Mouse (Mus musculus): ENCODE results near the gene Msx1. TPM values are rescaled to one million over a fixed set of nuclear protein-coding genes. Genes with fewer than 3 reads are reported as not detected.
A peak's percentile ranks its signal among the peaks of the same experiment; 100 is the strongest.
"Not testable (repeated sequence)": the region's sequence is repeated elsewhere in the genome, so short reads cannot be mapped to it uniquely, and the experiment has no call there.

Msx1 gene
- polyA plus RNA-seq, 1 experiment from 2014 or later, result 23.2 TPM

DNA sequence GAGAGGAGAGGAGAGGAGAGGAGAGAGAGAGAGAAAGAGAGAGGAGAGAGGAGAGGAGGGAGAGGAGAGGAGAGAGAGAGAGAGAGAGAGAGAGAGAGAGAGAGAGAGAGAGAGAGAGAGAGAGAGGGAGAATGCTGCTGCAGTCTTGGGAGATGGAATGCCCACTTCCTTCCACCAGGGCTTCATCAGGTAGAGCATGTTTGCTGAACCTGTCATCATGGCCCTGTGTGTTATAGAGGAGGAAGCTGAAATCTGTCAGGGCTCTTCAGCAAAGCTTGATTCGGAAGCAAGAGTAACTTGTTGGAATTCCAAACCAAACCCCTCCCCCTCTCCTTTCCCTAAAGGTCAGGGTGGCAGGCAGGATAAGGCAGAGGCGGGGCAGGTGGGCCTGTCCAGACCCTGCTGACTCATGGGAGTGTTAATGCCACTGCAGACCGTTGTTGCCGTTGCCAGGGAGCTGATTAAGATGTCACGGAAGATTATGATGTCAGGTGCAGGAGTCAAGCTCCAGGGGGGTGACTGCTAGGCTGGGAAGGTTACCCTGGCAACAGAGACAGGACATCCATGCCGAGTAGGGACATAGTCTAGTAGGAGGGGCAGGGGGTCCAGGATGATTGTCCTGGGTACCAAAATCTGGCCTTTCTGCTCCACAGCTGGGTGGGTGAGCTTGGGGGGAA is 11.3 kb upstream of the Msx1 start:
- WGBS, result under 1% methylated on average over 6 of the region's 6 CpGs
- ATAC-seq, result peak; percentile 87
- Histone ChIP-seq H3K27ac (no peak overlapping the region), H3K9me3 (no peaks in the 10 kb centered on the region), H3K27me3 (peaks cover 90% of the 10 kb centered on the region), H3K4me3 (replicated peaks) (no peak overlapping the region), H3K4me1 (replicated peaks) (peaks cover 20% of the 10 kb centered on the region), H3K4me2 (replicated peaks) (no peak overlapping the region), H3K9ac (replicated peaks) (no peak overlapping the region), H3K36me3 (no peaks in the 10 kb centered on the region)

GRCm38 (mm10) chr5:37832766-37833165 is 8.4 kb upstream of the Msx1 start:
- Histone ChIP-seq H3K4me3 (replicated peaks) (no peak overlapping the region), H3K9ac (replicated peaks) (no peak overlapping the region), H3K27me3 (peaks cover 91% of the 10 kb centered on the region), H3K4me1 (replicated peaks) (peaks cover 32% of the 10 kb centered on the region), H3K4me2 (replicated peaks) (no peak overlapping the region), H3K27ac (no peak overlapping the region), H3K9me3 (no peaks in the 10 kb centered on the region; the same call in 1 of the 2 replicates), H3K36me3 (no peaks in the 10 kb centered on the region)
- WGBS, result 3% methylated on average over 6 of the region's 6 CpGs
- ATAC-seq, result no peak

DNA sequence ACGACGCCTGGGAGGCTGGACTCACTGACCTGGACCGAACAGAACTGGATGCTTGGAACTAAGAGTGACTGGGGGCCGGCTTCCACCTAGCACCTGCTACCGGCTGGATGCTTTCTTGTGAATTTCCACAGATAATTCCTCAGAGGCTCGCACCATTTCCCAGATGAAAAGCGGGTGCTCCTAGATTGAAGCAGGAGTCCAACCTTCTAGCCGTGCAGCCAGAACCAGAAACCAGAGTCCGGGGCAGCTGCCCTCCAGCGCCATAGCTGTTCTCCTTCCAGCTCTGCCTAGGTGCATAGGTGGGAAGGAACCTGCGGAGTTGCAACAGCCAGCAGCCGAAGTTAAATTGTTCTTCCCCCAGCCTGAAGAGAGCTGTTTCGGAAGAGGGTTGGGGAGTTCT is 7.6 kb upstream of the Msx1 start:
- WGBS, result 9% methylated on average over 13 of the region's 13 CpGs
- Histone ChIP-seq H3K9me3 (no peaks in the 10 kb centered on the region; the same call in 1 of the 2 replicates), H3K4me1 (replicated peaks) (peaks cover 39% of the 10 kb centered on the region), H3K27ac (no peak overlapping the region), H3K4me3 (replicated peaks) (no peak overlapping the region), H3K27me3 (peaks cover 91% of the 10 kb centered on the region), H3K36me3 (no peaks in the 10 kb centered on the region), H3K4me2 (replicated peaks) (no peak overlapping the region), H3K9ac (replicated peaks) (no peak overlapping the region)
- no peak for ATAC-seq

DNA sequence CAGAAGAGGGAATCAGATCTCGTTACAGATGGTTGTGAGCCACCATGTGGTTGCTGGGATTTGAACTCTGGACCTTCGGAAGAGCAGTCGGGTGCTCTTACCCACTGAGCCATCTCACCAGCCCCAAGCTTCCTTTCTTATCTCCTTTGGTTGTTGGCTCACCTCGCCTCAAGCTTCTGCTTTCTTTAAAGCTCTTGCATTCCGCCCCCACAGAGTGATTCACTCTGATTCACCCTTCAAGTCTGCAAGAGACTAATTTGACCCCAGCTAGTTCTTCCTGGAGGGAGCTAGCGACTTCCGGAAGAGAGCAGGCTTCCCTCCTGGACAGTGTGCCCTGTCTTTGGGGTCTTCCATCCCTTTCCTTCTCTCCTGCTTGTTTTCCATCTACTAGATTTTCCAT is 6.1 kb upstream of the Msx1 start:
- WGBS, result 15% methylated on average over 6 of the region's 7 CpGs

DNA sequence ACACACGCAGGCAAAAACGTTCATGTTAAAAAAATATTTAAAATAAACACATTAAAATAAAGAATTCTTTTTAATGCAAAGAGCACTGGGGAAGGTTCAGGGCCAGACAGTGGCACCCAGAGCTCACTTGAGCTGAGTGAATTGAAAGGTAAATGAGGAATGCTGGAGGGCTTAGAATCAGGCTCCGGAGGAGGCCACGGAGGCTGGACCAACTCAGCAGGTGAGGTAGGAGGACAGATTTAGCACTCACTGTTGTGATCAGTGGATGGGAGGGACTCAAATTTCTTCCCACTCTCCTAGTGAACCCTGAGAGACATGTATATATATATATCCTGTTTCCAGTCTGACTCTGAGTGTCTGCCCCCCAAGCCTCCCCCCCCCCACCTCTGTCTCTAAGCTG is 5.5 kb upstream of the Msx1 start:
- ATAC-seq, result no peak
- H3K9me3 ChIP-seq, result no peaks in the 10 kb centered on the region; the same call in 1 of the 2 replicates
- H3K4me1 ChIP-seq (replicated peaks), result peaks cover 40% of the 10 kb centered on the region
- no peak overlapping the region for H3K9ac ChIP-seq (replicated peaks)
- H3K27me3 ChIP-seq, result peaks cover 97% of the 10 kb centered on the region
- H3K4me2 ChIP-seq (replicated peaks), result no peak overlapping the region
- H3K4me3 ChIP-seq (replicated peaks), result no peak overlapping the region
- H3K27ac ChIP-seq, result no peak overlapping the region
- H3K36me3 ChIP-seq, result no peaks in the 10 kb centered on the region
- 2% methylated on average over 4 of the region's 4 CpGs for WGBS

More for the DNA sequence above, 6.1 kb upstream of the Msx1 start:
- not testable (repeated sequence) for H3K36me3 ChIP-seq; H3K4me3 ChIP-seq (replicated peaks); ATAC-seq; H3K4me2 ChIP-seq (replicated peaks); H3K27ac ChIP-seq; H3K9ac ChIP-seq (replicated peaks); H3K9me3 ChIP-seq
- H3K27me3 ChIP-seq, result peaks cover 96% of the 10 kb centered on the region
- peaks cover 40% of the 10 kb centered on the region for H3K4me1 ChIP-seq (replicated peaks)

DNA sequence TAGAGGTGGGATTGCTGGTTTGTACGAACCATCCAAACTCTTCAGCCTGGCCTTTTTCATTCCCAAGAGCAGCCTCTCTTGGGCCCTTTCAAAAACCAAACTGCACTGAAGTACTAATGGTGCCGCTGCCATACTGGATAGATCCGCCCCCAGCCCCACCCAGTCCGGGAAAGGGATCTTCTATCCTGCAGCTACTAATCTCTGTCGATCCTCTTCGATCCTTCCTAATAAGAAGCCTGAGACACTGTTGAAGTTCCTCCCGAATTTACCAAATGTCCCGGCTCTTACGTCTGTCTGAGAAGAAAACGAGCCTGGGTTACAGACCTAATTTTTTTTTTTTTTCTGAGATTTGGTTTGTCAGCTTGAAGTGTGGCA is 4.9 kb upstream of the Msx1 start:
- no peak overlapping the region for H3K4me2 ChIP-seq (replicated peaks)
- H3K27me3 ChIP-seq, result peaks cover 97% of the 10 kb centered on the region
- no peaks in the 10 kb centered on the region for H3K36me3 ChIP-seq
- H3K9me3 ChIP-seq, result no peaks in the 10 kb centered on the region; the same call in 1 of the 2 replicates
- no peak overlapping the region for H3K9ac ChIP-seq (replicated peaks)
- no peak for ATAC-seq
- WGBS, result 2% methylated on average over 10 of the region's 10 CpGs
- H3K27ac ChIP-seq, result no peak overlapping the region
- no peak overlapping the region for H3K4me3 ChIP-seq (replicated peaks)
- peaks cover 39% of the 10 kb centered on the region for H3K4me1 ChIP-seq (replicated peaks)

DNA sequence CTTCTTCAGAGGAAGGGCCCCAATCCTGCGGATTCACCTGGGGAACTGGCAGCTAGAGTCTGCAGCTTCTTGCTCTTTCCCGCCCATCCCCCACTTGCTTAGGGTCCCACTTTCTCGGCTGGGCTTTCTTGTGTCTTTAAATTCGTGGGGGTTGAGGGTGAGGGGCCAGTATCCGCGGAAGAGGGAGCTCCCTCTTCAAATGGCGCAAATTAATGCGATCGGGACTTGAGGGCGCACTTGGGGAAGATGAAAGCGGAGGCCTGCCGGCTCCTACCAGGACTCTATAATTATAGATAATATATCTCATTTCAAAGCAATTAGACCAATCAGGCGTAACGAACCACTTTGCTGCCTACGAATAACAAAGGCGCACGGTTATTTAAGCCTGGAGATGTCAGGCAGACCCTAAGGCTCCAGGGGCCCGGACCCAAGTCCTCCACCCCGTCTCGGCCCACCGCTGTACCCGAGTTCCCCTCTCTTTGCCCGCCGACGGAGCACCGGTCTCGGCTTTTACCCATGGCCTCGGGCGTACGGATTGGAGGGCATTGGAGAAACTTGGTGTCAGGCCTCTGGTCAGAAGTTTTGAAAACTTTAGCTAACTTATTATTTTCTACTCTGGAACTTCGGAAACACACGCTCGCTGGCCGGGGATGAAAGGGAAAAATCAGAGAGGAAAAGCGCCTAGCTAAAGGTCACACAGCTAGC is 4.4 kb upstream of the Msx1 start:
- H3K4me2 ChIP-seq (replicated peaks), result 0 out of 2 replicates have a peak overlapping the region, but pooled peaks have one; percentile 13
- no peak overlapping the region for H3K27ac ChIP-seq
- ATAC-seq, result no peak
- no peaks in the 10 kb centered on the region for H3K36me3 ChIP-seq
- H3K27me3 ChIP-seq, result peaks cover 97% of the 10 kb centered on the region
- WGBS, result under 1% methylated on average over 35 of the region's 35 CpGs
- no peaks in the 10 kb centered on the region; the same call in 1 of the 2 replicates for H3K9me3 ChIP-seq
- H3K9ac ChIP-seq (replicated peaks), result no peak overlapping the region
- peaks cover 43% of the 10 kb centered on the region for H3K4me1 ChIP-seq (replicated peaks)
- no peak overlapping the region for H3K4me3 ChIP-seq (replicated peaks)

- Histone ChIP-seq H3K4me1 (replicated peaks) (peaks cover 50% of the 10 kb centered on the region), H3K4me3 (replicated peaks) (no peak overlapping the region), H3K27ac (no peak overlapping the region), H3K9ac (replicated peaks) (no peak overlapping the region), H3K9me3 (no peaks in the 10 kb centered on the region; the same call in 1 of the 2 replicates), H3K4me2 (replicated peaks) (no peak overlapping the region; the same call in 1 of the 2 replicates), H3K27me3 (peaks cover 97% of the 10 kb centered on the region), H3K36me3 (no peaks in the 10 kb centered on the region)
- ATAC-seq, result no peak
- under 1% methylated on average over 14 of the region's 14 CpGs for WGBS
Measured at GRCm38 (mm10) chr5:37828001-37828400, 3.6 kb upstream of the Msx1 start.

DNA sequence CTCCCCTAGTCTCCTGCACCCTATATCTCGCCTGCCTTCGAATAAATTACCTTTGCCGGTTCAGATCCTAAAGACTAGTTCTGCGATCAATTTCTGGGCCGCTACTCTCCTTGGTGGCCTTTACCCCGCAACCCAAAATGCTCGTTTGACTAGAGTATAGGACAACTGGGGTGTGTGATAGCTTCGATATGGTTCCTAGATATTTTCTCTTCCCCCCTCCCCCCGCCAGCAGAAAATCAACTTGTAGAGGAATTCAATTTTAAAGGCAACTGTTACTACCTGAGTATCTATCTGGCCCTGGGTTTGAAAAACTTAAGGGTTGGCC is 3.2 kb upstream of the Msx1 start:
- ATAC-seq, result no peak
- peaks cover 97% of the 10 kb centered on the region for H3K27me3 ChIP-seq
- no peaks in the 10 kb centered on the region; the same call in 1 of the 2 replicates for H3K9me3 ChIP-seq
- H3K4me2 ChIP-seq (replicated peaks), result peak overlapping the region; percentile 25
- H3K36me3 ChIP-seq, result no peaks in the 10 kb centered on the region
- H3K4me1 ChIP-seq (replicated peaks), result peaks cover 54% of the 10 kb centered on the region
- WGBS, result 1% methylated on average over 9 of the region's 9 CpGs
- 0 out of 2 replicates have a peak overlapping the region, but pooled peaks have one; percentile 12 for H3K4me3 ChIP-seq (replicated peaks)
- H3K27ac ChIP-seq, result no peak overlapping the region
- no peak overlapping the region for H3K9ac ChIP-seq (replicated peaks)

DNA sequence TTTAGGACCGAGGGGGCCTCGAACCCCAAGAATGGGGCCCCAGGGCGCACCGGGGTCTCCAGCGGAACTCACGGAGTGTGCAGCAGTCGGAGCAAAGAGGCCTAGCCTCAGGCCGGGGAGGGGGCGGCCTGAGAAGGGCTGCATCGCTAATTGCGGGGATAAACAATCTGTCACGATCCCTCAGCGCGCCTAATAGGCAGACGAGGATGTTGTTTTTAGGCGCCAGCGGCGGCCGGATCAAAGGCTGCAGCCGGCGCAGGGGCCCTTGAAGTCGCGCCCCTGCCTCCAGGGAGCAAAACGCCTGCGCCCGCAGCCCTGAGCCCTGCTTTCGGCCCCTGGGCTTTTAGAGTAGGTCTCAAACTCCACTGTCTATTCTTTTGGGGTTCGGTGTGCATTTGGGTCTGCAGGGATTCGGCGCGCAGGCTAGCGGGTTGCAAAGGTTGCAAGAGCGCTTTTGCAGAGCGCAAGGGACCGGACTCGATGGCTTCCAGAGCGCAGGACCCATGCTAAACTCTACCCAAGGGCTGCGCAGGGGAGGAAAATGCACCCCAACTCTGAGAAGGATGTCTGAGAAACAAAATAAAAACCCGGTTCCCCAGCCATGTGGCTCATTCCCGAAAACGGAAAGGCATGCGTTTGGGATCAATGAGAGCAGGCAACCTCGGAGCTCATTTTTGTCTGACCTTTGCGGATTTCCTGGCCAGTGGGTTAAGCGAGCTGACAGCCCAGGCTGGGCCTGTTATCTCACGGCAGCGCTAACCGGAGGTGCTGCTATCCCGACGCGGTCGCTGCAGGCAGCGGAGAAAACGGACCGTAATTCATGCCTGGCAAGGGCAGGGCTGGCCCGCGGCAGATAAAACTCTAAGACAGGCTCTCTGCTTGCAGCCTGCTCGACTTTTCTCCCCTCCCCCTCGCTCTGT is 2.6 kb upstream of the Msx1 start:
- WGBS, result under 1% methylated on average over 59 of the region's 59 CpGs
- H3K27me3 ChIP-seq, result peaks cover 97% of the 10 kb centered on the region
- H3K4me1 ChIP-seq (replicated peaks), result peaks cover 54% of the 10 kb centered on the region
- peak overlapping the region; percentile 25 for H3K4me2 ChIP-seq (replicated peaks)
- peak overlapping the region; percentile 12 for H3K4me3 ChIP-seq (replicated peaks)
- ATAC-seq, result no peak
- no peaks in the 10 kb centered on the region; the same call in 1 of the 2 replicates for H3K9me3 ChIP-seq
- no peaks in the 10 kb centered on the region for H3K36me3 ChIP-seq
- no peak overlapping the region for H3K9ac ChIP-seq (replicated peaks)
- no peak overlapping the region for H3K27ac ChIP-seq

DNA sequence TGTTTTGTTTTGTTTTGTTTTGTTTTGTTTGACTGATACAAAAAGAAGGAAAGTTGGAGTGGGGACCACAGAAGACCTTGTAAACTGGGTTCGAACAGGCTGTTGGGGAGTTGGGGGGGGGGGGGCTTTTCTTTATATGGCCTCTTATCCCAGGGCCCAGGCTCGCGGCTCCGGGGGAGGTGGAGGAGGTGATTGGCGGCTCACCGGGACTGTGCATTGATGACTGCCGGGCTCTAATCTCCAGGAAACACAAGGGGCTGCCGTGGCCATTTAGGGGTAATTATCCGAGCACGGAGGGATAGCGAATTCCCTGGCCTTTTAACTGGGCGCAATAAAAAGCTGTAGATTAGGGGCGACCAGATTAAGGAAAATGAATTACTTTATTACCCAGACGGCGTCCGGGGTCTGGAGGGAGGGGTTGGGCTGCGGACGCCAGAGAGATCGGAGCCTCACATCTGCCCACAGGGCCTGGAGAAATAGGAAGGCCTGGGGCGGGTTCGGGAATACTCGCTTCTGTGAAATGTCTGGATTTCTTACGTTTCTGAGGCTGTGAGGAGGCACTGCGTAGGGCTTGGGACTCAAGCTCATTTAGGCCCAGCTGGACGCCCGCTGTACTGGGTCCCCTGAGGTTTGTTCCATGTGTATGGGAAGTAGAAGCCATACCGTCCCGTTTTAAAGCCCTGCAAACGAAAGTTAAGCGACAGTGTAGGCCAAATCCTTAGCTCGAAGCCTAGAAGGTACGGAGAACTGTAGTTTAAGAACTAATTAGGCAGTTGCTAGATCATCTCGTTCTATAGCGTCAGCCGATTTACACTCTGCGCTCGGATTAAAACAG is 1.4 kb upstream of the Msx1 start:
- no peak for ATAC-seq
- H3K4me3 ChIP-seq (replicated peaks), result no peak overlapping the region
- H3K9ac ChIP-seq (replicated peaks), result no peak overlapping the region
- peaks cover 59% of the 10 kb centered on the region for H3K4me1 ChIP-seq (replicated peaks)
- peak overlapping the region; percentile 25 for H3K4me2 ChIP-seq (replicated peaks)
- H3K27ac ChIP-seq, result no peak overlapping the region
- WGBS, result under 1% methylated on average over 37 of the region's 37 CpGs
- peaks cover 97% of the 10 kb centered on the region for H3K27me3 ChIP-seq
- no peaks in the 10 kb centered on the region for H3K36me3 ChIP-seq
- H3K9me3 ChIP-seq, result no peaks in the 10 kb centered on the region; the same call in 1 of the 2 replicates
